Mouse (Mus musculus) adrenal gland, postnatal 0 days (tissue): ENCODE measurements around the gene Gm5478. TPM values are rescaled to one million over a fixed set of nuclear protein-coding genes. Genes with fewer than 3 reads are reported as not detected.

ENCODE experiments used
- microRNA-seq: library from miRNA; unstranded; fragments of <30 nt; microRNA quantifications from one replicate; pipeline ENCODE4, GENCODE M21; 2016; ENCODE audit warnings: borderline replicate concordance; ENCODE audit not compliant: insufficient number of aligned reads
- polyA plus RNA-seq: library from polyadenylated mRNA; unstranded; fragments of >200 nt; fragmentation: Nextera tagmentation; extraction: Ambion mirVana; gene quantifications from 2 replicates; pipeline ENCODE4 v1.2.1, GENCODE M21; 2015

The Gm5478 gene
- polyA plus RNA-seq, result not detected in 2 replicates

GRCm38 (mm10) chr15:101647280-101647679 lies at the start of gene Gm5478:
Gene Gm5478, minus strand, starts transcription at chr15:101647380.

DNA sequence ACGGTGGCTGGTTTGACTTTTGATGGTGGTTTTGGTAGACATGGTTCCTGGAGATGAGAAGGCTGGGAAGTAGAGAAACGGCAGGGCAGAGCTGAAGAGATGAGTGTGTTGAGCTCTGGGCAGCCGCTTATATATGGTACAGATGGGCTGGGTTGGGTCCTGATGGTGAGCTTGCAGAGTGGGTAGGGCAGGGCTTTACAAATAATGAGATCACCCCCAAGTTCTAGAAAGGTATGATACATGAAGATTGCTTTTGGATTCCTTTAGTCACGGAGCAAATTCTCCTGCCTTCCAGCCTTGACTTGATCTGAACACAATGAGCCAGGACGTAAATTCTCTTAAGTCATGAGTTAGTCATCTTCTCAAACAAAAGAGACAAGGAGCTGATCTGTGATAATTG lies 47.0 kb upstream of the Gm5478 start, which contains the start of gene Krt6a:
Gene Krt6a (minus strand): TSS at position 101 of the 400 bp plus-strand sequence.

DNA sequence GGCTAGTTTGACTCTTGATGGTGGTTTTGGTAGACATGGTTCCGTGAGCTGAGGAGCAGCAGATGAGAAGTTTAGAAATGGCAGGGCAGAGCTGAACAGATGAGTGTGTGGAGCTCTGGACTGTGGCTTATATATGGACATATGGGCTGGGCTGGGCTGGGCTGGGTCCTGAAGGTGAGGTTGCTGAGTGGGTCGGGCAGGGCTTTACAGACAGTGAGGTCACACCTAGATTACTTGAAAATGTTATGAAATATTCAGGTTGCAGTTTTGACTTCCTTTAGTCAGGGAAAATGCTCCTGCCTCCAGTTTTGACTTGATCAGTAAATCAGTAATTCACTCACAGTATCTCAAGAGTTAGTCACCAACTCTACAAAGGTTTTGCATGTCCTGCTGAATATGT lies 33.0 kb upstream of the Gm5478 start, which contains the start of gene Krt6b:
Gene Krt6b (minus strand): TSS at position 101 of the 400 bp plus-strand sequence.

GRCm38 (mm10) chr15:101627884-101628283 lies 19.3 kb downstream of the Gm5478 start, which contains the start of gene Gm5414:
Gene Gm5414, minus strand, starts transcription at chr15:101628188.

Small RNAs within 50 kb of the gene (microRNA-seq; reads per million reads assigned to microRNA genes)
- gene Gm44342 (not detected), gene Gm44383 (not detected), gene Gm44479 (not detected)

Other genes with a start within 250 kb of the Gm5478 start
- 16.2 and 18.6 TPM in 2 replicates for gene Krt7, start 236.3 kb downstream of the Gm5478 start, polyA plus RNA-seq
- not detected in 2 replicates for gene Krt87, start 208.6 kb downstream of the Gm5478 start, polyA plus RNA-seq
- not detected in 2 replicates for gene Krt88, start 199.6 kb downstream of the Gm5478 start, polyA plus RNA-seq
- not detected in 2 replicates for gene Krt81, start 183.6 kb downstream of the Gm5478 start, polyA plus RNA-seq
- 0.14 TPM in 1 of 2 replicates, not detected in the other for gene Krt86, start 173.9 kb downstream of the Gm5478 start, polyA plus RNA-seq
- gene Krt83, start 155.9 kb downstream of the Gm5478 start, polyA plus RNA-seq, result not detected in 2 replicates
- not detected in 2 replicates for gene Gm49425, start 130.1 kb downstream of the Gm5478 start, polyA plus RNA-seq
- gene Krt84, start 114.6 kb downstream of the Gm5478 start, polyA plus RNA-seq, result not detected in 2 replicates
- not detected in 2 replicates for gene Krt82, start 96.7 kb downstream of the Gm5478 start, polyA plus RNA-seq
- gene Krt90, start 84.4 kb downstream of the Gm5478 start, polyA plus RNA-seq, result 0.90 and 2.8 TPM in 2 replicates
- not detected in 2 replicates for gene Krt75, start 73.5 kb downstream of the Gm5478 start, polyA plus RNA-seq
- not detected in 2 replicates for gene Gm5414, start 19.2 kb downstream of the Gm5478 start, polyA plus RNA-seq
- 0.16 TPM in 1 of 2 replicates, not detected in the other for gene Krt6b, start 32.9 kb upstream of the Gm5478 start, polyA plus RNA-seq
- gene Krt6a, start 46.9 kb upstream of the Gm5478 start, polyA plus RNA-seq, result 0.22 TPM in 1 of 2 replicates, not detected in the other
- gene Krt5, start 65.5 kb upstream of the Gm5478 start, polyA plus RNA-seq, result 0.48 and 1.4 TPM in 2 replicates
- gene Krt71, start 95.7 kb upstream of the Gm5478 start, polyA plus RNA-seq, result 0.14 TPM in 1 of 2 replicates, not detected in the other
- gene Krt72, start 139.1 kb upstream of the Gm5478 start, polyA plus RNA-seq, result not detected in 2 replicates
- not detected in 2 replicates for gene Krt73, start 155.0 kb upstream of the Gm5478 start, polyA plus RNA-seq
- gene Krt2, start 170.8 kb upstream of the Gm5478 start, polyA plus RNA-seq, result not detected in 2 replicates
- 1.1 and 3.8 TPM in 2 replicates for gene Krt1, start 203.4 kb upstream of the Gm5478 start, polyA plus RNA-seq
- gene Krt77, start 222.3 kb upstream of the Gm5478 start, polyA plus RNA-seq, result not detected in 2 replicates
- gene Krt76, start 245.5 kb upstream of the Gm5478 start, polyA plus RNA-seq, result 0.05 and 0.10 TPM in 2 replicates